Mouse (Mus musculus) kidney, adult 2 months (tissue): ENCODE data around the gene F11r. TPM values are rescaled to one million over a fixed set of nuclear protein-coding genes. Genes with fewer than 3 reads are reported as not detected.

Source experiments
- DNase-seq: peaks from one replicate; pipeline ENCODE4 v3.0.0; 2021
- H3K27ac ChIP-seq: fragments of 200-500 bp; 2 replicates; pipeline ENCODE4 v1.5.1; 2012; ENCODE audit warnings: low read depth, low read length, control low read depth, inconsistent platforms; ENCODE audit not compliant: insufficient read depth
- H3K27me3 ChIP-seq: fragments of 200-500 bp; replicated peaks from 2 replicates; pipeline ENCODE4 v1.6.1; 2012; ENCODE audit warnings: mild to moderate bottlenecking, moderate library complexity, low read length, inconsistent platforms; ENCODE audit not compliant: control insufficient read depth, insufficient read depth
- H3K36me3 ChIP-seq: fragments of 200-500 bp; 2 replicates; pipeline ENCODE4 v1.6.1; 2012; ENCODE audit warnings: mild to moderate bottlenecking, moderate library complexity, low read length, inconsistent platforms; ENCODE audit not compliant: control insufficient read depth, insufficient read depth
- H3K4me1 ChIP-seq: fragments of 200-500 bp; 2 replicates; pipeline ENCODE4 v1.6.1; 2011; ENCODE audit warnings: low read length; ENCODE audit not compliant: control insufficient read depth, insufficient read depth
- H3K4me3 ChIP-seq: fragments of 200-500 bp; 2 replicates; pipeline ENCODE4 v1.5.1; 2011; ENCODE audit warnings: mild to moderate bottlenecking, low read depth, low read length, control low read depth; ENCODE audit not compliant: insufficient read depth
- CTCF ChIP-seq: fragments of 200-500 bp; conservative IDR thresholded peaks from 2 replicates; pipeline ENCODE4 v1.5.1; 2011; ENCODE audit warnings: low read depth, mild to moderate bottlenecking, control low read depth, low read length, moderate library complexity, mixed read lengths; ENCODE audit not compliant: insufficient read depth, insufficient read length
- POLR2A ChIP-seq: fragments of 200-500 bp; IDR thresholded peaks from one replicate; pipeline ENCODE4 v1.6.1; 2011; ENCODE audit warnings: low read depth, low read length, control low read depth
- WGBS: fragments of 180-500 bp; shearing (Covaris S2); methylation state at CpG from one replicate; pipeline ENCODE4 v1.1.7; 2018; 5-methylcytosine and 5-hydroxymethylcytosine counted together
- polyA plus RNA-seq: library from polyadenylated mRNA; depleted of rRNA; stranded (reverse); fragments of >200 nt; gene quantifications from 2 replicates; pipeline ENCODE4 v1.2.3, GENCODE M21; 2012

Gene F11r
- polyA plus RNA-seq, 1 experiment, result 106 TPM

- Histone ChIP-seq H3K4me3 (no peak overlapping the region), H3K36me3 (no peaks in the 10 kb centered on the region; the same call in 1 of the 2 replicates), H3K4me1 (peaks cover 9% of the 10 kb centered on the region; the same call in 1 of the 2 replicates), H3K27ac (no peak overlapping the region), H3K27me3 (no peaks in the 10 kb centered on the region)
- no peak for DNase-seq
- 91% methylated on average over 5 of the region's 5 CpGs for WGBS
- TF ChIP-seq POLR2A (no peak), CTCF (no peak)
Measured at GRCm38 (mm10) chr1:171419905-171420304, 17.4 kb upstream of the F11r start.

GRCm38 (mm10) chr1:171422504-171423095, 14.7 kb upstream of the F11r start:
- TF ChIP-seq CTCF (no peak), POLR2A (no peak)
- DNase-seq, result no peak
- 83% methylated on average over 8 of the region's 8 CpGs for WGBS

GRCm38 (mm10) chr1:171424638-171425037, 12.7 kb upstream of the F11r start:
- 59% methylated on average over 5 of the region's 5 CpGs for WGBS
- TF ChIP-seq CTCF (no peak), POLR2A (no peak)

More at GRCm38 (mm10) chr1:171422504-171423095, 14.7 kb upstream of the F11r start:
- Histone ChIP-seq H3K27ac (no peak overlapping the region), H3K4me1 (peaks cover 12% of the 10 kb centered on the region; the same call in 1 of the 2 replicates), H3K4me3 (no peak overlapping the region), H3K36me3 (no peaks in the 10 kb centered on the region), H3K27me3 (no peaks in the 10 kb centered on the region)

GRCm38 (mm10) chr1:171425126-171425525, 12.2 kb upstream of the F11r start:
- 47% methylated on average over 4 of the region's 4 CpGs for WGBS
- Histone ChIP-seq H3K4me1 (peaks cover 4% of the 10 kb centered on the region; the same call in 1 of the 2 replicates), H3K36me3 (no peaks in the 10 kb centered on the region), H3K27me3 (no peaks in the 10 kb centered on the region), H3K27ac (no peak overlapping the region), H3K4me3 (no peak overlapping the region)
- TF ChIP-seq CTCF (no peak), POLR2A (no peak)
- DNase-seq, result peak; percentile 15

More at GRCm38 (mm10) chr1:171424638-171425037, 12.7 kb upstream of the F11r start:
- no peak overlapping the region for H3K27ac ChIP-seq
- H3K36me3 ChIP-seq, result no peaks in the 10 kb centered on the region
- H3K4me1 ChIP-seq, result peaks cover 4% of the 10 kb centered on the region; the same call in 1 of the 2 replicates
- H3K27me3 ChIP-seq, result no peaks in the 10 kb centered on the region
- DNase-seq, result no peak
- H3K4me3 ChIP-seq, result no peak overlapping the region

- TF ChIP-seq POLR2A (no peak), CTCF (no peak)
- H3K27me3 ChIP-seq, result no peaks in the 10 kb centered on the region
- no peak overlapping the region for H3K4me3 ChIP-seq
- peaks cover 5% of the 10 kb centered on the region; the same call in 1 of the 2 replicates for H3K4me1 ChIP-seq
- DNase-seq, result no peak
- H3K27ac ChIP-seq, result no peak overlapping the region
- no peaks in the 10 kb centered on the region for H3K36me3 ChIP-seq
- WGBS, result 75% methylated on average over 5 of the region's 5 CpGs
Measured at GRCm38 (mm10) chr1:171432158-171432557, 5.2 kb upstream of the F11r start.

GRCm38 (mm10) chr1:171435288-171435814, 2.0 kb upstream of the F11r start:
- H3K27me3 ChIP-seq, result no peaks in the 10 kb centered on the region
- 18% methylated on average over 7 of the region's 7 CpGs for WGBS
- H3K4me1 ChIP-seq, result peaks cover 11% of the 10 kb centered on the region; the same call in 1 of the 2 replicates
- H3K27ac ChIP-seq, result 0 out of 2 replicates have a peak overlapping the region, but pooled peaks have one; percentile 44
- DNase-seq, result peak; percentile 51
- H3K36me3 ChIP-seq, result no peaks in the 10 kb centered on the region
- no peak overlapping the region for H3K4me3 ChIP-seq
- TF ChIP-seq CTCF (no peak), POLR2A (no peak)

- Histone ChIP-seq H3K4me1 (peaks cover 16% of the 10 kb centered on the region), H3K4me3 (no peak overlapping the region), H3K27ac (peak overlapping the region; percentile 44; the same call in 1 of the 2 replicates), H3K27me3 (no peaks in the 10 kb centered on the region), H3K36me3 (no peaks in the 10 kb centered on the region)
- peak; percentile 56 for DNase-seq
- TF ChIP-seq CTCF, result no peak
- no peak for TF ChIP-seq POLR2A
- 39% methylated on average over 1 of the region's 1 CpGs for WGBS
Measured at GRCm38 (mm10) chr1:171435974-171436373, 1.4 kb upstream of the F11r start.
